Mouse (Mus musculus) CH12.LX (cell line): ENCODE results near the gene Procr. TPM values are rescaled to one million over a fixed set of nuclear protein-coding genes. Genes with fewer than 3 reads are reported as not detected.

Source experiments
- DNase-seq: peaks from one replicate; pipeline ENCODE4 v3.0.0-alpha.2; 2013; ENCODE audit errors: extremely low read depth
- H3K27ac ChIP-seq: 2 replicates; pipeline ENCODE4 v1.5.1; 2012; ENCODE audit warnings: low read depth, mild to moderate bottlenecking, control low read depth, moderate library complexity; ENCODE audit not compliant: insufficient read depth
- H3K27me3 ChIP-seq: replicated peaks from 2 replicates; pipeline ENCODE3; 2012; ENCODE audit warnings: inconsistent platforms
- H3K36me3 ChIP-seq, 2 experiments: replicated peaks in 1 of 2; 2 replicates each; pipeline versions ENCODE3 to v1.6.1; 2012; ENCODE audit warnings: inconsistent platforms in 1 of 2, low read length in 1 of 2, mild to moderate bottlenecking in 1 of 2, mixed read lengths in 1 of 2, moderate library complexity in 1 of 2; ENCODE audit not compliant: control insufficient read depth in 1 of 2, insufficient read depth in 1 of 2
- H3K4me1 ChIP-seq, 2 experiments: 2 replicates each; pipeline ENCODE4 v1.6.1; 2012; ENCODE audit warnings: inconsistent platforms in 1 of 2, moderate library complexity in 1 of 2; ENCODE audit not compliant: insufficient read depth in 2 of 2, control insufficient read depth in 1 of 2
- H3K4me2 ChIP-seq: 2 replicates; pipeline ENCODE4 v1.6.1; 2012; ENCODE audit warnings: low read depth, mild to moderate bottlenecking, control low read depth; ENCODE audit not compliant: poor library complexity, insufficient read depth, severe bottlenecking
- H3K4me3 ChIP-seq, 3 experiments: fragments of 150-350 bp in 1 of 3; sonication (generic) in 1 of 3; replicated peaks in 1 of 3; 2 replicates each; pipeline versions ENCODE3 to v1.5.1; 2011 to 2012; ENCODE audit warnings: low read depth in 2 of 3, low read length in 2 of 3, mild to moderate bottlenecking in 2 of 3, moderate library complexity in 2 of 3, control low read depth in 1 of 3, improper control_type of control experiment in 1 of 3, inconsistent platforms in 1 of 3, mixed read lengths in 1 of 3; ENCODE audit not compliant: poor library complexity in 1 of 3
- H3K79me2 ChIP-seq: replicated peaks from 2 replicates; pipeline ENCODE4 v1.6.1; 2012; ENCODE audit warnings: mild to moderate bottlenecking, moderate library complexity; ENCODE audit not compliant: control insufficient read depth, poor library complexity, insufficient read depth, severe bottlenecking; ENCODE audit errors: extremely low read depth
- H3K9ac ChIP-seq: 2 replicates; pipeline ENCODE4 v1.6.1; 2012; ENCODE audit warnings: low read depth, mild to moderate bottlenecking, control low read depth, moderate library complexity; ENCODE audit not compliant: insufficient read depth
- H3K9me3 ChIP-seq: replicated peaks from 2 replicates; pipeline ENCODE3; 2012; ENCODE audit warnings: low read length, inconsistent platforms, mixed read lengths
- BHLHE40 ChIP-seq: IDR thresholded peaks from 2 replicates; pipeline ENCODE4 v1.6.1; 2011; ENCODE audit warnings: mild to moderate bottlenecking, low read depth, low read length, improper control_type of control experiment
- CHD1 ChIP-seq: IDR thresholded peaks from 2 replicates; pipeline ENCODE4 v1.6.1; 2012; ENCODE audit warnings: low read depth, low read length, improper control_type of control experiment, inconsistent platforms
- CHD2 ChIP-seq: IDR thresholded peaks from 2 replicates; pipeline ENCODE4 v1.6.1; 2011; ENCODE audit warnings: low read length, improper control_type of control experiment
- CTCF ChIP-seq, 2 experiments: IDR thresholded peaks in 1 of 2; conservative IDR thresholded peaks in 1 of 2; 2 replicates each; pipeline ENCODE4 v1.5.1; 2011 to 2012; ENCODE audit warnings: low read depth in 2 of 2, low read length in 2 of 2, improper control_type of control experiment in 1 of 2, inconsistent platforms in 1 of 2, mild to moderate bottlenecking in 1 of 2, moderate library complexity in 1 of 2
- E2F4 ChIP-seq: IDR thresholded peaks from 2 replicates; pipeline ENCODE4 v1.6.1; 2011; ENCODE audit warnings: low read depth, low read length, improper control_type of control experiment; ENCODE audit not compliant: insufficient replicate concordance
- ELF1 ChIP-seq: IDR thresholded peaks from 2 replicates; pipeline ENCODE4 v1.6.1; 2014; ENCODE audit warnings: low read depth, mild to moderate bottlenecking, inconsistent platforms, low read length, improper control_type of control experiment
- EP300 ChIP-seq: IDR thresholded peaks from 2 replicates; pipeline ENCODE4 v1.6.1; 2011; ENCODE audit warnings: low read length, improper control_type of control experiment
- ETS1 ChIP-seq: conservative IDR thresholded peaks from 2 replicates; pipeline ENCODE4 v1.6.1; 2012; ENCODE audit warnings: low read depth, mild to moderate bottlenecking, inconsistent platforms, low read length, improper control_type of control experiment, moderate library complexity
- GABPA ChIP-seq: IDR thresholded peaks from 2 replicates; pipeline ENCODE4 v1.6.1; 2012; ENCODE audit warnings: low read depth, low read length, improper control_type of control experiment, inconsistent platforms; ENCODE audit not compliant: insufficient replicate concordance
- HCFC1 ChIP-seq: IDR thresholded peaks from 2 replicates; pipeline ENCODE4 v1.6.1; 2012; ENCODE audit warnings: low read depth, mild to moderate bottlenecking, inconsistent platforms, low read length, improper control_type of control experiment
- IRF4 ChIP-seq: IDR thresholded peaks from 2 replicates; pipeline ENCODE4 v1.6.1; 2014; ENCODE audit warnings: low read depth, mild to moderate bottlenecking, inconsistent platforms, low read length, improper control_type of control experiment
- JUN ChIP-seq: IDR thresholded peaks from 2 replicates; pipeline ENCODE4 v1.6.1; 2011; ENCODE audit warnings: low read depth, mild to moderate bottlenecking, low read length, improper control_type of control experiment, moderate library complexity; ENCODE audit not compliant: insufficient read depth
- JUND ChIP-seq: conservative IDR thresholded peaks from 2 replicates; pipeline ENCODE4 v1.6.1; 2011; ENCODE audit warnings: low read depth, low read length, improper control_type of control experiment
- KAT2A ChIP-seq: IDR thresholded peaks from 2 replicates; pipeline ENCODE4 v1.6.1; 2012; ENCODE audit warnings: low read length, improper control_type of control experiment, inconsistent platforms; ENCODE audit not compliant: insufficient replicate concordance
- MAFK ChIP-seq: IDR thresholded peaks from 2 replicates; pipeline ENCODE4 v1.6.1; 2011; ENCODE audit warnings: low read length, improper control_type of control experiment; ENCODE audit not compliant: insufficient replicate concordance
- MAX ChIP-seq: IDR thresholded peaks from 2 replicates; pipeline ENCODE4 v1.6.1; 2011; ENCODE audit warnings: low read length, improper control_type of control experiment
- MAZ ChIP-seq: IDR thresholded peaks from 2 replicates; pipeline ENCODE4 v1.6.1; 2012; ENCODE audit warnings: low read depth, mild to moderate bottlenecking, inconsistent platforms, low read length, improper control_type of control experiment, moderate library complexity
- MEF2A ChIP-seq: IDR thresholded peaks from 2 replicates; pipeline ENCODE4 v1.6.1; 2014; ENCODE audit warnings: low read depth, mild to moderate bottlenecking, inconsistent platforms, low read length, improper control_type of control experiment, borderline replicate concordance
- MXI1 ChIP-seq: IDR thresholded peaks from 2 replicates; pipeline ENCODE4 v1.6.1; 2011; ENCODE audit warnings: mild to moderate bottlenecking, low read depth, low read length, improper control_type of control experiment
- MYC ChIP-seq: IDR thresholded peaks from 2 replicates; pipeline ENCODE4 v1.6.1; 2011; ENCODE audit warnings: low read depth, mild to moderate bottlenecking, improper control_type of control experiment, low read length
- NELFE ChIP-seq: IDR thresholded peaks from 2 replicates; pipeline ENCODE4 v1.6.1; 2011; ENCODE audit warnings: low read depth, low read length, improper control_type of control experiment
- NRF1 ChIP-seq: IDR thresholded peaks from 2 replicates; pipeline ENCODE4 v1.6.1; 2014; ENCODE audit warnings: low read depth, mild to moderate bottlenecking, inconsistent platforms, low read length, improper control_type of control experiment, moderate library complexity
- PAX5 ChIP-seq: IDR thresholded peaks from 2 replicates; pipeline ENCODE4 v1.6.1; 2012; ENCODE audit warnings: low read length, inconsistent platforms, mixed read lengths
- POLR2A ChIP-seq: IDR thresholded peaks from 2 replicates; pipeline ENCODE4 v1.6.1; 2011; ENCODE audit warnings: low read depth, mild to moderate bottlenecking, improper control_type of control experiment, low read length
- POLR2AphosphoS2 ChIP-seq: IDR thresholded peaks from 2 replicates; pipeline ENCODE4 v1.6.1; 2011; ENCODE audit warnings: low read depth, low read length, improper control_type of control experiment
- RAD21 ChIP-seq: IDR thresholded peaks from 2 replicates; pipeline ENCODE4 v1.6.1; 2011; ENCODE audit warnings: low read depth, mild to moderate bottlenecking, low read length, improper control_type of control experiment, moderate library complexity
- RCOR1 ChIP-seq: conservative IDR thresholded peaks from 2 replicates; pipeline ENCODE4 v1.6.1; 2012; ENCODE audit warnings: low read depth, mild to moderate bottlenecking, inconsistent platforms, low read length, improper control_type of control experiment
- SIN3A ChIP-seq: IDR thresholded peaks from 2 replicates; pipeline ENCODE4 v1.6.1; 2012; ENCODE audit warnings: low read length, improper control_type of control experiment, inconsistent platforms
- SMC3 ChIP-seq: IDR thresholded peaks from 2 replicates; pipeline ENCODE4 v1.6.1; 2011; ENCODE audit warnings: low read depth, low read length, improper control_type of control experiment
- TBP ChIP-seq: conservative IDR thresholded peaks from 2 replicates; pipeline ENCODE4 v1.6.1; 2011; ENCODE audit warnings: low read depth, low read length, improper control_type of control experiment
- TCF12 ChIP-seq: IDR thresholded peaks from 2 replicates; pipeline ENCODE4 v1.6.1; 2014; ENCODE audit warnings: low read depth, mild to moderate bottlenecking, inconsistent platforms, low read length, improper control_type of control experiment
- UBTF ChIP-seq: IDR thresholded peaks from 2 replicates; pipeline ENCODE4 v1.6.1; 2012; ENCODE audit warnings: low read depth, mild to moderate bottlenecking, inconsistent platforms, low read length, improper control_type of control experiment, moderate library complexity
- USF1 ChIP-seq: IDR thresholded peaks from 2 replicates; pipeline ENCODE4 v1.6.1; 2014; ENCODE audit warnings: low read depth, mild to moderate bottlenecking, inconsistent platforms, low read length, improper control_type of control experiment
- USF2 ChIP-seq: conservative IDR thresholded peaks from 2 replicates; pipeline ENCODE4 v1.6.1; 2011; ENCODE audit warnings: low read depth, low read length, improper control_type of control experiment
- ZC3H11A ChIP-seq: IDR thresholded peaks from 2 replicates; pipeline ENCODE4 v1.6.1; 2012; ENCODE audit warnings: low read depth, mild to moderate bottlenecking, inconsistent platforms, low read length, improper control_type of control experiment
- ZKSCAN1 ChIP-seq: IDR thresholded peaks from 2 replicates; pipeline ENCODE4 v1.6.1; 2012; ENCODE audit warnings: low read depth, inconsistent platforms, low read length, improper control_type of control experiment, borderline replicate concordance
- ZMIZ1 ChIP-seq: IDR thresholded peaks from 2 replicates; pipeline ENCODE4 v1.6.1; 2012; ENCODE audit warnings: low read depth, mild to moderate bottlenecking, inconsistent platforms, low read length, improper control_type of control experiment
- ZNF384 ChIP-seq: IDR thresholded peaks from 2 replicates; pipeline ENCODE4 v1.6.1; 2012; ENCODE audit warnings: low read depth, low read length, improper control_type of control experiment, inconsistent platforms
- dilution Hi-C: fragments of 300-500 bp; cut with MboI; formaldehyde crosslinking; loops from 2 replicates; pipeline ENCODE4 v1.14.3; 2020; ENCODE audit warnings: low sequenced_read_pairs; ENCODE audit not compliant: extremely low pct_unique_long_range_greater_than_20kb, extremely low pct_ligation_motif_present
- in situ Hi-C: fragments of 300-500 bp; cut with MboI; formaldehyde crosslinking; loops from 3 replicates; pipeline ENCODE4 v1.14.3; 2019; ENCODE audit warnings: low sequenced_read_pairs, low pct_ligation_motif_present, low pct_unique_long_range_greater_than_20kb, mixed read lengths
- polyA plus RNA-seq: library from polyadenylated mRNA; unstranded; fragments of >175 nt; gene quantifications from 2 replicates; pipeline ENCODE4 v1.2.1, GENCODE M21; 2012; ENCODE audit warnings: low read depth; ENCODE audit not compliant: insufficient read length
- total RNA-seq, 2 experiments: library from RNA; depleted of rRNA; stranded (reverse); fragments of 300-350 nt in 1 of 2; fragments of >200 nt in 1 of 2; gene quantifications; 2 replicates each; pipeline ENCODE4 v1.2.3; 2012 to 2014

Procr gene
- total and polyA plus RNA-seq, 3 experiments: 0.14 to 2.8 TPM; not detected in 1

DNA sequence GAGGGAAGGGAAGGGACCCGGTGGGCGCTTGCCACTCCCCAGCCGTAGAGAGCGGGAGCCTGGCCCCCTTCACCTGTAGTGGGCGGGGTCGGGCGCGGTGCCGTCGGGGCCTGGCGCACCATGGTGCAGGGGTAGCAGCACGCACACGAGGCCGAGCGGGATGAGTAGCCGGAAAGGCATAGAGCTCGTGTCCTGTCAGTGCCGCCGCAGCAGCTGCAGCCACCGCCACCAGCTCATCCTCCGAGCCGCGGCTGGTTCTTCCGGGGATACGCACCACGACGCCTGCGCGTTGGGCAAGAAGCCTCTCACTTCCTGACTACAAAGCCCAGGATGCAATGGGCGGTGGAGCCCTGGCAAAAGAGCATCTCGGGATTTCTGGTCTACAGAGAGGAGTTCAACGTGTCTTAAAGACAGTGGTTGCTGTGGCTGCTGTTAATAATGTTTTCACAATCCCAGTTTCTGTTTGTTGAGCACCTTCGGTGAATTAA lies 21.7 kb upstream of the Procr start, which contains the start of gene Edem2:
Gene Edem2, minus strand, starts transcription at position 318 of the 488 bp plus-strand sequence.
- peak within 1 kb of the TSS; percentile 91 for H3K4me2 ChIP-seq
- dilution Hi-C loops (no loop called here), in situ Hi-C loops (no loop called here)
- peak within 1 kb of the TSS; percentile 75 to 97 (median 89) for H3K4me3 ChIP-seq
- TF ChIP-seq MAX: no peak; the same call in 1 of the 2 replicates
- no peak for TF ChIP-seq ZKSCAN1
- no peak for TF ChIP-seq MAZ
- TF ChIP-seq CHD2: no peak
- TF ChIP-seq HCFC1: peak; percentile 99
- peak; percentile 97; the same call in 1 of the 2 replicates for TF ChIP-seq KAT2A
- TF ChIP-seq IRF4: no peak
- peak; percentile 100 for TF ChIP-seq ELF1
- peak; percentile 12; the same call in 1 of the 2 replicates for TF ChIP-seq MEF2A
- no peak for TF ChIP-seq RCOR1
- peak; percentile 94; the same call in 1 of the 2 replicates for TF ChIP-seq SIN3A
- TF ChIP-seq POLR2A: peak; percentile 90
- TF ChIP-seq UBTF: no peak
- peak; percentile 92 for TF ChIP-seq TBP
- peak; percentile 91 for TF ChIP-seq NELFE
- no peak for TF ChIP-seq USF2
- TF ChIP-seq USF1: no peak
- TF ChIP-seq JUN: no peak
- no peak for TF ChIP-seq E2F4
- no peak for TF ChIP-seq SMC3
- TF ChIP-seq ZC3H11A: no peak
- TF ChIP-seq JUND: no peak
- TF ChIP-seq CTCF (conservative IDR thresholded peaks at IDR 0.05 in 1 of 2, IDR thresholded peaks at IDR 0.05 in 1 of 2; ENCODE audit: low read depth in 2 of 2, low read length in 2 of 2): no peak
- TF ChIP-seq MXI1: peak; percentile 73
- no peak for TF ChIP-seq ETS1
- TF ChIP-seq ZNF384: no peak
- TF ChIP-seq MAFK: no peak
- TF ChIP-seq PAX5: no peak
- no peak for TF ChIP-seq BHLHE40
- peak; percentile 65; the same call in 1 of the 2 replicates for TF ChIP-seq POLR2AphosphoS2
- no peak for TF ChIP-seq RAD21
- TF ChIP-seq CHD1: no peak
- no peak for TF ChIP-seq EP300
- TF ChIP-seq MYC: peak; percentile 88
- peak; percentile 93 for TF ChIP-seq NRF1
- TF ChIP-seq ZMIZ1: no peak; the same call in 1 of the 2 replicates
- TF ChIP-seq TCF12: peak; percentile 66; the same call in 1 of the 2 replicates
- peak; percentile 65; the same call in 1 of the 2 replicates for TF ChIP-seq GABPA
- peak; percentile 93 for DNase-seq
- peak within 1 kb of the TSS; percentile 30 for H3K9ac ChIP-seq
- H3K4me1 ChIP-seq: peaks cover 6 to 14% of the 10 kb centered on the region in 2 experiments; a peak in 3 of 4 replicates
- peaks cover 9 to 29% of the 10 kb centered on the region in 2 experiments for H3K36me3 ChIP-seq
- H3K79me2 ChIP-seq: peaks cover 4% of the 10 kb centered on the region
- no peaks in the 10 kb centered on the region for H3K27me3 ChIP-seq
- H3K27ac ChIP-seq: peak within 1 kb of the TSS; percentile 2; the same call in 1 of the 2 replicates
- no peaks in the 10 kb centered on the region for H3K9me3 ChIP-seq
